Mouse (Mus musculus): Measurements from ENCODE around the gene Hs3st2.
"Not testable (repeated sequence)": the region's sequence is repeated elsewhere in the genome, so short reads cannot be mapped to it uniquely, and the experiment has no call there.

Gene Hs3st2

DNA sequence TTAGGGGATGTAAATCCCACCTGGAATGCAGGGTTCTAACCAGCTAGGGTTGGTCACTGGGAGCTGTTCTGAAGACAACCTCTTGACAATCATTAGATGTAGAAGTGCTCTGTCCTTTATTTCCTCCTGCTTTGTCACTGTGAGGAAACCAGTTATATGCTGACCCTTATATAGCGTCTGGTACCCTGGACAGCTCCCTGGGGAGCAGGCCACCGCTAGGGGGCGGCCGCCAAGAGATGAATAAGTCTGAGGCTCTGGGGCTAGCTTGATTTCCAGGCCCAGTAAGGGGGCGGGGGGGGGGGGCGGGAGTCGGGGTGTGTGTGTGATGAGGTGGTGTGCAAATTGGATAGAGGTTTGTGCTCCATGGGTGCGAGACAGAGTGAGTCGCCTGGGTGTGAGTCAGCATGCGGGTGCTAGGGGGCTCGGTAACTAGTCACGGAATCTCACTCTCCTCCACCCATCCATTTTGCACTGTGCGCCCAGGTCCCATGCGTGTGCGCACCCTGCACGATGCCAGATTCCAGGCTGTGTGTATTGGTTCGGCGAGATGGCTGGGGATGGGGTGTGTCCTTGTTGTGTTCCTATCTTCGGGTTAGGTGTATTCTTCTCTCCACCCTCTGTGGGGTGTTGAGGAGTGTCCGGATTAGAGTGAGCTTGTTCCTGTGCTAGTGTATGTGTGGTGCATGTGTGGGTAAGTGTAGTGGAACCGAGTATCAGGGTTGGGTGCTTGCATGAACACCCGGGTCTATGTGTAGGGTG lies at the start of gene Hs3st2:
TSS of gene Hs3st2 (plus strand) at position 635 of the 759 bp plus-strand sequence.
- peak; percentile 55 for DNase-seq

DNA sequence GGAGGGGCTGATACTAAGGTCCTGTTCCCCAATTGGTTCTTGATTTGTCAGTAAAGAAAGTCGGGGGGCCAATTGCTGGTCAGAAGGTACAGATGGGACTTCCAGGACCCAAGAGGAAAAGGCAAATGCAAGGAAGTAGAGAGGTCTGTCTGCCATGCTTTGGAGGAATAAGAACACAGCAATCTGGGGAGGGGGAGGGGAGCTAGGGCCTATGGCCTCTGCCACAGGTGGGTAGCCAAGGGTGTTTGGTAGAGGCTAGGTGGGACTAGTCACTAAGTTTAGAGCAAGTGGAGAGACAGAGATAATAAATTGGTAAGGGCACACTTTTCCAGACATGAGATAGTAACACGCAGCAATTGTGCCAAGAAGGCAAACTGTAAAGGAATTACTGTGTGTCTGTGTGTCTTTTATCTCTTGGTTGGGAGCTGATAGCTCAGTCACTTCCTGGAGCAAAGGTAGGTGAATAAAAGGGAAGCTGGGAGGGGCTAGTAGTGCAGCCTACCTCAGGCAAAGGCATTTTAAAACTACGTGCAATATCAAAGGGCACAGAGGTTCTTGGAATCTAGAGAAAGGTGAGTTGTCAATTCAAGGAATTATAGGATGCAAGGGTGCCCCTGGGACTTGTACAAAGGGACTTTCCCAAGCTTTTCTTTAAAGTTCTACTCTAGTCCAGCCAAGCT lies 43.2 kb upstream of the Hs3st2 start:
- no peak for DNase-seq

DNA sequence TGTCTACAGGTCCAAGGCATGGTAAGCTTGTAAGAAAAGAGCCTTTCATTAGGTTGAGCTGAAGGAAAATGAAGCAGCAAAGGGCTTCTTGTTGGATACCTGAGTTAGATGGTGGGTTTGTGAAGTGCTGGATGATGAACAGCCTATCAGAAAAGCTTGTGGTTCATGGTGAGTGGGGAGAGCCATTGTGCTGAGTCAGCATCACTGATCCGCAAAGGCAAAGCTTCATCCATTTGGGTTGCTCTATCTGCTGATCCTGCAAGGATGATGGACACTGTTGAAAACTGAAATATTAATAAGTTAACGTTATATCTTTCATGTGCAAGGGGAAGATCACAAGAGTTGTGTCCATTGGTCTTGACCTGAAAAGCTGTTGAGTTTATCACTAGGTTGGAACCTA lies 40.0 kb upstream of the Hs3st2 start:
- no peak for DNase-seq

DNA sequence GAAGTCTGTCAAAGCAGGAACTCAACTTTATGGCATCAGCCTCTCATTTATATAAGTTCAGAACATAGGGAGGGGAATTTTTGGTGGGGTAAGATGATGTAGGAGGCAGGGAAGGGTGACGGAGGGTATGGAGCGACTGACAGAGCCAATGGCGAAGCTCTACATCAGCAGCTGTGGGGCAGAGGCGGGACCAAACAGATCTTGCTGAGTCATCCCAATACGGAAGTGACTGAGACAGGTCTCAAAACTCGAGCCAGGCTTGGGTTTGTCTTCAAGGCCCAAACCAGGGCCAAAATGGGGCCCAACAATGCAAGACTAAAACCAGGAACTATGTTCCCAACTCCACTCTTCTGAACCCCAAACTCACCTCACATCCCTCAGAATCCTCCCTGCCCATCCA lies 30.2 kb upstream of the Hs3st2 start:
- DNase-seq, result not testable (repeated sequence)

DNA sequence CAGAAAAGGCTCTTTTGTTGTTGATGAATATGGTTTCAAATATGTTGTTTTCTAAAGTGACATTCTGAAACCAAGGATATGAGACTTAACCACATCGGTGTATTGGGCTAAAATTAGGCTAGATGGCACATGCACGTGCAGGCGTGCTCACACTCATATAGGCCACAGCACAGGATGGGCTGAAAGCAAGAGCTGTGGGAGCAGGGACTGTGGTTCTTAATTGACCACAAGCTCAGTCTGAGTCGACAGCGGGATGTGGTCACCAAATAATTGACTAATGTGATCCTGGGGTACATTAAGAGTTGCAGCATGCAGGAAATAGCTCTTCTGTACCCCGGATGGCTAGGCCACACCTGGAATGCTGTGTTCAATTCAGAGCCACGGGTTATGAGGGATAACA lies 26.1 kb upstream of the Hs3st2 start:
- DNase-seq, result no peak

DNA sequence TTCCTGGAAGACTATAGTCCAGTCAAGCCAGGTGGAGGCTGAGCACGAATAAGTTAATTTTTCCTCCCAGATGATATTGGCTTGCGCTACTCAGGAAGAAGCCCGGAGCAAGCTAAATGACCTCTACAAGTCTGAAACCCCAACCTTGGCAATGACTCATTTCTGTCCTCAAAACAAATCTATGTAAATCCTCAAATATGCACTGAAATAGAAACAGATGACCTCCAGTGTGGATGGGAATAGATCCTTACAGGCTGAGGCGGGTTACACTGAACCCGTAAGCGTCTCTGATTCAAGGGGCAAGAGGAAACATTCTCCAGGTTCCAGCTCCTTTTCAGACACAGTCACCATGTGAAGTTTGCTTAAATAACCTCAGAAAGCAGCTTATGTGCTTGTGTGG lies 24.5 kb upstream of the Hs3st2 start:
- no peak for DNase-seq

DNA sequence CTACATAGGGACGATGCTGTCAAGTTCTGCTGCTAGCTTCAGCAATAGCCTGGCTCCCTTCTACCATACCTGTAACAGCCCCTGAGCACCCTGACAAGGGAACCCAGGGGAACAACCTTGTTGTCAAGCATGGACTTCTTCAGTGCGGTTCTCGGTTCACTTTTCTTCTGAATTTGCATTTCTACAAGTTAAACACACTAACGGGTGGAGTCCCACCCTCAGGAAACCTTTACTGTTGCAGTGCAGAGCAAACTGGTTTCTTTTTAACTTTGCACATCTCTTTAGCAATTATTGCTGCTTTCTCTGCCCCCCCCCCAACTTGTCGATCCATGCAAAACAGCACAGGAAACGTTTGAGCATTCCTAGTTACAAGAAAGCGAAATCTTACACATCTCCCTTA lies 19.7 kb upstream of the Hs3st2 start:
- no peak for DNase-seq

DNA sequence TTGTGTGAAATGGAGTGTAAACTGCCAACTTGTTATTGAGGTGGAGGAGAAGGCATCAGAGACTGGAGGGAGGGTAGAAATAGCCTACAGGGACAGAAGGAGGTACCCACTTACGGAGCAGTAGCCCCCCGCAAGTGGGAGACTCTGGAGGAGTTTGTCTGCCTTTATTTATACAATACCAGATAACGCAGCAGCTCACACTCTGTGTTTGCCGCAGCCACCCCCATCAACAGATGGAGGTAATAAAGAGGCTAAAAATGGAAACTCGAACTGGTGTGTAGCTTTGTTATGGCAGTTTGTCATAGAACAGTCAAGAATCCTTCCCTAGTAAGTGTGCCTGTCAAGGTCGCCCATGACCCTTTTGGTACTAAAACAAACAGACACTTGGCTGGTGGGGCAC lies 16.2 kb upstream of the Hs3st2 start:
- DNase-seq, result no peak

DNA sequence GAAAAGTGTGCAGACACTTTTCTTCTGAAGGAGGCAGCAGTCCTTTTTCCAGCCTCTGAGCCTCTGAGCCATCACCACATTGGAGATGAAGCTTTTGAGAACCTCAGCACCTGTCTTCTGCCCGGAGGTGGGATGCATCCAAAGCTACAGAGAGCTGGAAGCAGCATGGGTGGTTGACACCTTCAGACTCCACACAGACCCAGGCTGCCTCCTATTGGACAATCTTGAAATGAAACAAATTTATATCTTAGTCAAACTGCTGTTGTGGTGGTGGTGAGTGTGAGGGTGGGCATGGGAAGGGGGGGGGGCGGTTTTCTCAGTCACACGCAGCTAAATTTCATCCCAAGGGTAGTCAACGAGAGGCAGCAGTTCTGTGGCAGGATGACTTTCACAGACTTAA lies 12.7 kb upstream of the Hs3st2 start:
- no peak for DNase-seq

DNA sequence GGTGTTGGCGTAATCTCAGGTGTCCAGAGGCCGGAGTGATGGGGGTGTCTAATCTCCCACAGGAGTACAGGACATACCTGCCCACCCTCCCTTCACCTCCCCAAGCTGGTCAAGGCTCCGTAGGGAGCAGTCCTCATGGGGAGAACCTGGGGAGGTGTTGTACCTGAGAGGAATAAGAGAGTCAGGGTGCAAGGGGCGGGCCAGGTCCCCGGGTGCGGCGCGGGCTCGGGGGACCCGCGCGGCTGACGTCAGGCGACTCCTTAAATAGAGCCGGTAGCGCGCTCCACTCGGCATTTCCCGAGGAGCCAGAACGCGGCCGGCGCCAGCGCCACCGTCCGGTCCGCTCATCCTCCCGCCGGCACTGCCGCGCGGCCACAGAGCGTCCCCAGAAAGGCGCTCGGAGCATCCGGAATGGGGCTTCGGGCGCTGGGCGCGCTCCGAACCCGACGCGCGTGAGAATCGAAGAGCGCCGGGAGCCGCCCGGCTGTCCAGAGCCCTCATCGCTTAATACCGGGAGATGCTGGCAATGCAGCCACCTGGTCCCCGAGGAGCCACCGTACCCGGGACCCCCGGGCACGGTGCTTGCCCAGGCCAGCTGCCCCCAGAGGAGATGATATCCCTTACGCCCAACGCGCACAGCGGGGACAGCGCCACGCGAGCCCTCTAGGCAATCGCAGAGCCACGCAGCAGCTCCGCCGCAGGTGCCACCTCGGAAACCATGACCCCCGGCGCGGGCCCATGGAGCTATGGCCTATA lies 503 bp downstream of the Hs3st2 start:
- peak; percentile 71 for DNase-seq

DNA sequence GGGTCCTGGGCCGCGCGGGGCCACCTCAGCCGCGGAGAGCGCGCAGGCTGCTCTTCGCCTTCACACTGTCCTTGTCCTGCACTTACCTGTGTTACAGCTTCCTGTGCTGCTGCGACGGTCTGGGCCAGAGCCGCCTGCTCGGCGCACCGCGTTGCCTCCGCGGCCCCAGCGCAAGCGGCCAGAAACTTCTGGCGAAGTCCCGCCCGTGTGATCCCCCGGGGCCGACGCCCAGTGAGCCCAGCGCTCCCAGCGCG lies 1.0 kb downstream of the Hs3st2 start:
- no peak for DNase-seq

DNA sequence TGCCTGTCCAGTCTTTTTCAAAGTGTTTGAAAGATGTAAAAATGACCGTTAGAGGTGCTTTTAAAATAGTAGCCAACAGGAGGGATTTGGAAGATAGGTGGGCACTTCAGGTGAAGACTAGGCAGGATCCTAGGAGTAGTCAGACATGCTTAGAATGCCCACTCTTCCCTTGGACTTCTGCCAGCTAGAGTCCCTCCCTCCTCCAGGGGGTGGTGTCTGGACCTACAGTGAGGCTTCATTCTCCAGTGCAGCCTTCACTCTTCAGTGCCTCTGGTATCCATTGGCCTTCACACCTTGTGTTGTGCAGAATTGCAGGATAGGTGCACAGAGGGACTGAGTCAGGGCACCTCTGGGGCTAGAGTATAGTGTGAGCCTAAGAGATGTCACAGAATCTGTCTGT lies 2.2 kb downstream of the Hs3st2 start:
- no peak for DNase-seq

DNA sequence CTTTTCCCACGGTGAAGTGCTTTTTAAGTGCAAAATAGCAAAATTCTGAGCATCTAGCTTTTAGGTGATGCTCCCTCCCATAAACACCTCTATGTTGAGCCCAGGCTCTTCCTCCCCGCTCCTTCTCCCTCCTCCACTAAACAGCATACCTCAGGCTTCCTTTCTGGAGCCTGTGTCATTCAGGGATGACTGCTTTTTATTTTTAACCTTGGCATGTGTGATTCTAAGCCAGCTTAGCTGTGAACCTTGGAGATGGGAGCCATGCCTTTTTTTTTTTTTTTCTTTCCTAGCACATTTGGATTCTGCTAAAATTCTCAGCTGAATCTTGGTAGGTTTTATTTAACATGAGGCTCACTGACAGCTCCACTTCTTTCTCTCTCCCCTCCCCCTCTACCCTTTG lies 3.2 kb downstream of the Hs3st2 start:
- no peak for DNase-seq

DNA sequence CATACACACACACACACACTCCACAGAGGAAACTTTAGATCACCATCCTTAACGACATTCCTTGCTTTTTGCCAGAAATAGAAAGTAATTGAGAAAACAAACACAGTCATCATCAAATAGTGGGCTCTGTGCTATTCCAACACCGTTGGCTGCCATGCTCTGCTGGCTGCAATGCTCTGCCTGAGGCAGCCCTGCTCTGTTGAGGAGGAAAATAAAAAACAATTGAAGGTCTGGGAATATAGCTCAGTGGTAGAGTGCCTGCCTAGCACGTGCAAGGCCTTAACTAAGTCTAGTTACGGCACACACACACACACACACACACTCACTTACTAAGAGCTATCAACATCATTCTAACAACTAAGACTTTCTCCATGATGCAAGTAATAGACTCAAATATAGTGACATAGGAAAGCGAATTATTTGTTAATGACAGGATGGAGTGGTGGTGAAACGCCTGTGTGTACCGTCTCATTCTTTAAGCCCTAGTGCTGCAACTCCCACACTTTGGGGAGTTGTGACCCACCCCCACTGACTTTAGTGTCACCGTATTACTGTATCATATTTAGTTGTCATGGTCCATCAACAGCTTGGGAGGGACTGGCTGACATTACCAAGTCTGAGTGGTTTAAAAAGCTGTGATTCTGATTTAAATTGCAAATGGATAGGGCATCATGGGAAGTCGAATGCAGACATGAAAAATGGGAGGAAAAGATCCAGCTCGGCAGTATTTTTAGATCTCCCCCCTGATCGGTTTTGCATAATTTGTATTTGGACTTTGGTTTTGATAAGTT lies 19.3 kb downstream of the Hs3st2 start:
- no peak for DNase-seq

DNA sequence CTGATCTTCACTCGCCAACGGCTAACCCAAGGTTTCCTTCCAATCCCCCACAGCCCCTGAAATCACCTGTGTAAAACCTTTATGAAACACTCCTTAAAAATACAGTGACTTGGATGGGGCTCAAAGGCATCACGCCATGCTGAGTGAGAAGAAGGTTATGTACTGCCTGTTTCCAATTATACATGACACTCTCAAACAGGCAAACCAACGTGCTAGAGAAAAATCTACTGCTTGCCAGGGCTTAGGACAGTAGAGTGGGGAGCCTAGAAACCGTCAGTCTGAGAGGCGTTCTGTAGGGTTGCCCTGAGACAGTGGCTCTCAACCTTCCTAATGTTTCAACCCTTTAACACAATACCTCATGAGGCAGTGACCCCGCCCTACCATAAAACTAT lies 19.8 kb downstream of the Hs3st2 start:
- DNase-seq, result no peak

DNA sequence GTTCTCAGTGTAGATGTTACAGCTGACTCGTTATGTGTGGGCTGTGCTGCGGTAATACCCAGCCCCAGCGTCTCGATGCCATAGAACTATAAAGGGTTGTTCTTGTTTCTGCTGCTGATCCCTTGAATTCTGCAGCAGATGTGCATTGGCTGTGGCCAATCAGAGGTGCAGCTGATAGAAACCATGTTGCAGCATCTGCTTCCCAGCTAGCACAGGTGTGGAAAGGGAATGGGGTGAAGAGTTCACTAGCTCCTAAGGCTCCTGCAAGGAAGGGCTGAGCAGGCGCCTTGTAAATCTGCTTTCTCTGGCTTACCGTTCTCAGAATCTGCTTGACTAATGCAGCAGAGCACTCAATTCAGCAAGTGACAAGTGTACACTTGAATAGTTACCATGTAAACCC lies 45.2 kb downstream of the Hs3st2 start:
- no peak for DNase-seq

DNA sequence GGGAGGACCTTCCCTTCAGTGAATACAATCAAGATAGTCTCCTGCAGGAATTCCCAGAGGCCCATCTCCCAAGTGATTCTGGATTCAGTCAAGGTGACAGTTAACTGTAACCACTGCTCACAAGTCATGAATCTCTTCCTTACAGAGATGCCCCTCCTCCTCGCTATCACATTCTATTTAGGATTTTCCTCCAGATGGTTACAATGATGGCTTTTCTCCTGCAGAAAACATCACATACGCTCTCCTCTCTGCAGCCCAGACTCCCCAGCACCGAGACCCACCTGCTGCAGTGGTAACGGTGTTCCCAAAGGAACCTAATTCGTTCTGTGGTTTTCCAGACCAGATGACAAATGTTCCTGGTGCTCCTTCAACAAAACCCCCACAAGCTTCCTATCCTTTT lies 49.5 kb downstream of the Hs3st2 start:
- no peak for DNase-seq

DNA sequence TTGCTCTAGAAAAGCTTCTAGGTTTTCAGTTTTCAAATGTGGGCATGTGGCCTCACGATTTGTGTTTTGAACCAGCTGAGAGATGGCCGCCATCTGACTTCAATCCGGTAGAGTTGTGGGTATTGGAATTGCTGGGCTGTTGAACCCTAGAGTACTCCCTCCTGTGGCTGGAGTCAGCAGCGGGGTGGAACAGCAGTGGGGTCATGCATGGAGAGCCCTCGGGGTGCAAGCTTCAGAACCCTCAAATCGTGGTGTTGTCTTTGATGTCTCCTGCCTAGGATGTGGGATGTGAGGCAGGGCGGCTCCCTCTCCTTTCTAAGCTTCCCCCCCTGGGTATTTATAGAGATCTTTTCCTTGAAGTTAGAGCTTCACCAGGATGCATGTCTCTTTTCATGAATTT lies 52.7 kb downstream of the Hs3st2 start:
- DNase-seq, result no peak

DNA sequence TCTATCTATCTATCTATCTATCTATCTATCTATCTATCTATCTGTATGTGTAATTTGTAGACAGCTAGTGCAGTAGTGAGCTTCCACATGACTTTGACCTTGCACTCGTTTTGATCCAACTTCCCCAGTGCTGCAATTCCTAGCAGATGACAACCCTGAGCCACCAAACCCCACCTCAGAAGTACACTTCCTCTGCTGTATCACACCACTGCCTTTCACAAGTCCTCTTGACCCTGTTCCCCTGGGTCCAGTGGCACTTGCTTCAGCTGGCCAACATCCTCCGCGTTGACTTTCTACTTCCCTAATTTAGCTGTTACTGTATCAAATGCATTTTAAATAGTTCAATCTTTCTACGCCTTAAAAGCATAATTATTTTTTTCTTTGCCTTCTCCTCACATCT lies 54.6 kb downstream of the Hs3st2 start:
- no peak for DNase-seq

DNA sequence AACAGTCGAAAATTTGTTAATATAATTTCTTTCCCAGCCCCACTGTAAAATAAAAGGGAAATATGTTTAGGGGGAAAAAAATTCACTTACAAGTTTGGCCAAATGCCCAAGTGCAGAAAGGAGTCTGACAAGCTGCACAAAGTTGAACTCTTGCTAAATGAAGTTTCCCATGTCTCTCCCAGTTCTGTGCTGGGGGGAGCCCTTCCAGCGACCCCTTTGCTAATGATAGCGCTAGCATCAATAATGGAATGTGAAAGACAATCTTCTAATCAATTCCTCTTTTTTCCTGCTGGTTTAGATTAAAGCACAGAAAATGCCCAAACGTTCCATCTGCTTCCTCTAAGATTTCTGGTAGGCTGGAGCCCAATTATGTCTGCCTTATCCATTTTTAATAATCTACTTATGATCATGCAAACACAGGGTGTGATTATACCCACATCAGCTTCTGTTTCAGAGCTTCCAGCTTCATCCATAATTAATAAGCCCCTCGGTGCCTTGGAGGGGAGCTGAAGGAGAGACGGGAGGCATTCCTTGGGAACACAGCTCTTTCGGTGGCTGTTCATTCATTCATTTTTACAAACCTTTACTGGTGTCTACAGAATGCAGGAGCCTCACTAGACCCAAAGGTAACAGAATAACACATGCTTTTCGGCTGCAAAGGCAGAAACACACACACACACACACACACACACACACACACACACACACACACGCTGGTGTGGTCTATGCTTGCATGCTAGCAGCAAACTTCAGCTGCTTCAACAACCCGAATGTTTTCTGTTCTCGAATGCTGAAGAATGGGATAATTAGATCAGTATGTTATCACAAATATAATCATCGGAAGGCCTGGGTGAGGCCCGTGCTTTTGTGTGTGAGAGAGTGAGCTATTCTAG lies 59.5 kb downstream of the Hs3st2 start:
- no peak for DNase-seq

DNA sequence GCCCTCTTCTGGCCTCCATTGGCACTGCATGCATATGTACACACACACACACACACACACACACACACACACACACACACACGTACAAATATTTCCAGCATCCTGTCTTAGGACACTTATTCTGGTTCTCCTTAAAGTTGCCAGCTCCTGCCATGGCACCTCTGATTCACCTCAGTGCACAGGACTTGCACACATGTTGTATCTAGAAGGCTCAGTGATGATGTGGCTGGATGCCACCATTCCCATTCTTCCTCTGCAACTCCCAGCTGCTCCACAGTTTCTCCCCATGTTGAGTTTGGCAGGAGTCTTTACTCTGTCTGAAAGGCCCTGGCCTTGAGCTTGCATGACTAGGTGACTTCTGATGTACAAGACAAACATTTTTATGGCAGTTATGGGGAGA lies 65.1 kb downstream of the Hs3st2 start:
- DNase-seq, result no peak

DNA sequence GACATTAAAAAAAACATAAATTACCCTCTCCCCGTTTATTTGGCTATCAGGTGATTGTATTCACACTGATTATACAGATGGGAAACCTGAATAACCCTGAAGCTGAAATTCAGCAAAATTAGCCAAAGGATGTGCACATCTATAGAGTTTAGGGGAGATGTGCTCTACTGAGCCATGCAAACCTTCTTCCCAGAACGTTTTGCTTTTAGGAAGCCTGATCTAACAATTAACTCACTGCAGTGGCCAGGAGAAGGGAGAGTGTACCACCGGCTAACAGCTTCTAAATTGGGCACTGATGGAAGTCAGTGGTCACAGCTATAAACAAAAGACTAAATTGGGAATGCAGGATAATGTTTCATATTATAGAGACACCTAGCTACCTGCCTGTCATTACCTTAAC lies 66.4 kb downstream of the Hs3st2 start:
- DNase-seq, result no peak

DNA sequence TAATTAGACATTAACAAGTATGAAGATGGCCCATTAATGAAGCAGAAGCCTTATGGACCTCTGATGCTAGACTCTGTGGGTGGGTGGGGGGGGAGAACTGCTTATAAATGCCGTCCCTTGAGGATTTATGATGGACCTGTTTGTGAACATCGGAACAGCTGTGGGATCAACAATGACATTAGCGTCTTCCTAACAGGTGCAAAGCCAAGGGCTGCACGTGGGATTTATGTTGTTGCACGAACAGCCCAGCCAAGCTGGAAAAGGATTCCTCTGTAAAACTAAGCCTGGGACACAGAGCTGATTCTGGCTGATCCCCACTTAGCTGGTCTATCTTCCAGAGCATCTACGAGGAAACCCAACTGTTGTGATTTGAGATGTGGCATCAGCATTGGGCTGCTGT lies 69.0 kb downstream of the Hs3st2 start:
- no peak for DNase-seq
